Mouse (Mus musculus): ENCODE measurements at regions not wholly inside any gene's neighbourhood (a gene's known extent, or its start where the extent isn't known, plus 50 kb on each side); places are given as distances from the start of the nearest gene placed in this dataset.
"Not testable (repeated sequence)": the region's sequence is repeated elsewhere in the genome, so short reads cannot be mapped to it uniquely, and the experiment has no call there.

- ATAC-seq (no peak), DNase-seq (no peak)
- 76% methylated on average over 3 of the region's 3 CpGs for WGBS (ENCODE audit: insufficient replicate concordance)
- no peaks in the 10 kb centered on the region for H3K36me3 ChIP-seq (replicated peaks; ENCODE audit: insufficient read depth, low read length)
- no peak overlapping the region for H3K4me3 ChIP-seq (ENCODE audit: low read depth, low read length)
- no peak overlapping the region for H3K9ac ChIP-seq (replicated peaks)
- H3K27me3 ChIP-seq (ENCODE audit: insufficient read depth, low read length): no peaks in the 10 kb centered on the region
- no peaks in the 10 kb centered on the region for H3K4me1 ChIP-seq (ENCODE audit: insufficient read depth)
- H3K4me2 ChIP-seq (ENCODE audit: low read depth, low read length): no peak overlapping the region
- H3K27ac ChIP-seq (ENCODE audit: low read depth): no peak overlapping the region
- TF ChIP-seq CTCF (IDR thresholded peaks at IDR 0.05; ENCODE audit: low read depth): no peak
- H3K9me3 ChIP-seq (ENCODE audit: low read length): no peaks in the 10 kb centered on the region
These were observed 218.6 kb upstream of the Nsun6 start for GRCm38 (mm10) chr2:15273446-15273845.

- Histone ChIP-seq H3K9me3 (ENCODE audit: low read length) (no peaks in the 10 kb centered on the region), H3K27ac (ENCODE audit: low read depth) (no peak overlapping the region), H3K4me2 (ENCODE audit: low read depth, low read length) (no peak overlapping the region), H3K4me3 (ENCODE audit: low read depth, low read length) (no peak overlapping the region), H3K27me3 (ENCODE audit: insufficient read depth, low read length) (no peaks in the 10 kb centered on the region), H3K4me1 (ENCODE audit: insufficient read depth) (no peaks in the 10 kb centered on the region), H3K9ac (replicated peaks) (no peak overlapping the region), H3K36me3 (replicated peaks; ENCODE audit: insufficient read depth, low read length) (no peaks in the 10 kb centered on the region)
- DNase-seq (no peak), ATAC-seq (no peak)
- 22% methylated on average over 4 of the region's 4 CpGs for WGBS (ENCODE audit: insufficient replicate concordance)
- TF ChIP-seq CTCF (IDR thresholded peaks at IDR 0.05; ENCODE audit: low read depth) (peak; percentile 49), EP300 (IDR thresholded peaks at IDR 0.05; ENCODE audit: low read depth) (no peak)
These were observed 205.8 kb upstream of the Nsun6 start for GRCm38 (mm10) chr2:15260486-15261165.

GRCm38 (mm10) chr2:15242276-15242675 is 187.4 kb upstream of the Nsun6 start:
- not testable (repeated sequence) for H3K27me3 ChIP-seq (ENCODE audit: insufficient read depth, low read length); H3K4me1 ChIP-seq (ENCODE audit: insufficient read depth); H3K4me2 ChIP-seq (ENCODE audit: low read depth, low read length); H3K36me3 ChIP-seq (replicated peaks; ENCODE audit: insufficient read depth, low read length); H3K4me3 ChIP-seq (ENCODE audit: low read depth, low read length); DNase-seq; H3K9ac ChIP-seq (replicated peaks); ATAC-seq; H3K27ac ChIP-seq (ENCODE audit: low read depth); H3K9me3 ChIP-seq (ENCODE audit: low read length)
- 69% methylated on average over 1 of the region's 1 CpGs for WGBS (ENCODE audit: insufficient replicate concordance)

- ATAC-seq: no peak
- H3K36me3 ChIP-seq (replicated peaks; ENCODE audit: insufficient read depth, low read length): no peaks in the 10 kb centered on the region
- no peaks in the 10 kb centered on the region for H3K4me1 ChIP-seq (ENCODE audit: insufficient read depth)
- H3K9me3 ChIP-seq (ENCODE audit: low read length): no peaks in the 10 kb centered on the region
- no peak overlapping the region for H3K4me3 ChIP-seq (ENCODE audit: low read depth, low read length)
- WGBS (ENCODE audit: insufficient replicate concordance): 40% methylated on average over 4 of the region's 4 CpGs
- H3K27me3 ChIP-seq (ENCODE audit: insufficient read depth, low read length): no peaks in the 10 kb centered on the region
- H3K4me2 ChIP-seq (ENCODE audit: low read depth, low read length): no peak overlapping the region
- no peak overlapping the region for H3K9ac ChIP-seq (replicated peaks)
- no peak for TF ChIP-seq CTCF (IDR thresholded peaks at IDR 0.05; ENCODE audit: low read depth)
- TF ChIP-seq EP300 (IDR thresholded peaks at IDR 0.05; ENCODE audit: low read depth): no peak
- DNase-seq: no peak
- H3K27ac ChIP-seq (ENCODE audit: low read depth): no peak overlapping the region
These were observed 167.0 kb upstream of the Nsun6 start for GRCm38 (mm10) chr2:15221910-15222309.

GRCm38 (mm10) chr2:15188091-15188490 is 133.2 kb upstream of the Nsun6 start:
- DNase-seq (no peak), ATAC-seq (no peak)
- no peak overlapping the region for H3K4me2 ChIP-seq (ENCODE audit: low read depth, low read length)
- no peak overlapping the region for H3K9ac ChIP-seq (replicated peaks)
- no peaks in the 10 kb centered on the region for H3K4me1 ChIP-seq (ENCODE audit: insufficient read depth)
- no peaks in the 10 kb centered on the region for H3K9me3 ChIP-seq (ENCODE audit: low read length)
- 75% methylated on average over 1 of the region's 1 CpGs for WGBS (ENCODE audit: insufficient replicate concordance)
- H3K36me3 ChIP-seq (replicated peaks; ENCODE audit: insufficient read depth, low read length): no peaks in the 10 kb centered on the region
- no peaks in the 10 kb centered on the region for H3K27me3 ChIP-seq (ENCODE audit: insufficient read depth, low read length)
- TF ChIP-seq CTCF (IDR thresholded peaks at IDR 0.05; ENCODE audit: low read depth): no peak
- H3K4me3 ChIP-seq (ENCODE audit: low read depth, low read length): no peak overlapping the region
- no peak overlapping the region for H3K27ac ChIP-seq (ENCODE audit: low read depth)

GRCm38 (mm10) chr2:15181000-15181399 is 126.1 kb upstream of the Nsun6 start:
- no peak for TF ChIP-seq CTCF (IDR thresholded peaks at IDR 0.05; ENCODE audit: low read depth)
- no peak for TF ChIP-seq EP300 (IDR thresholded peaks at IDR 0.05; ENCODE audit: low read depth)
- H3K27ac ChIP-seq (ENCODE audit: low read depth): no peak overlapping the region
- WGBS (ENCODE audit: insufficient replicate concordance): 73% methylated on average over 3 of the region's 3 CpGs
- H3K4me3 ChIP-seq (ENCODE audit: low read depth, low read length): no peak overlapping the region
- H3K4me1 ChIP-seq (ENCODE audit: insufficient read depth): no peaks in the 10 kb centered on the region
- H3K9me3 ChIP-seq (ENCODE audit: low read length): no peaks in the 10 kb centered on the region
- no peaks in the 10 kb centered on the region for H3K36me3 ChIP-seq (replicated peaks; ENCODE audit: insufficient read depth, low read length)
- no peaks in the 10 kb centered on the region for H3K27me3 ChIP-seq (ENCODE audit: insufficient read depth, low read length)
- DNase-seq: no peak
- no peak overlapping the region for H3K9ac ChIP-seq (replicated peaks)
- ATAC-seq: no peak
- H3K4me2 ChIP-seq (ENCODE audit: low read depth, low read length): no peak overlapping the region

- TF ChIP-seq EP300 (IDR thresholded peaks at IDR 0.05; ENCODE audit: low read depth) (no peak), CTCF (IDR thresholded peaks at IDR 0.05; ENCODE audit: low read depth) (no peak)
- Histone ChIP-seq H3K27me3 (ENCODE audit: insufficient read depth, low read length) (no peaks in the 10 kb centered on the region), H3K27ac (ENCODE audit: low read depth) (no peak overlapping the region), H3K4me1 (ENCODE audit: insufficient read depth) (peaks cover 8% of the 10 kb centered on the region), H3K4me3 (ENCODE audit: low read depth, low read length) (no peak overlapping the region), H3K9ac (replicated peaks) (no peak overlapping the region), H3K4me2 (ENCODE audit: low read depth, low read length) (no peak overlapping the region), H3K36me3 (replicated peaks; ENCODE audit: insufficient read depth, low read length) (no peaks in the 10 kb centered on the region), H3K9me3 (ENCODE audit: low read length) (no peaks in the 10 kb centered on the region)
- ATAC-seq (no peak), DNase-seq (no peak)
These were observed 111.7 kb upstream of the Nsun6 start for GRCm38 (mm10) chr2:15166435-15167024.

All from liver, postnatal 0 days (tissue).